In genomic region chr1:156750261-156750660, GRCm38 (mm10) we compare ENCODE assay signal across 22 mouse cellular contexts. TPM values are rescaled to one million over a fixed set of nuclear protein-coding genes. Genes with fewer than 3 reads are reported as not detected.
DNase-seq lines count a peak whose midpoint lies in the region; ATAC-seq lines count a peak whose summit lies in the region.
"Had no signal": no experiment of that assay in that cellular context is flagged by ENCODE, and none has a peak within 500 bp of the region (broad histone marks: within the 10 kb centered on the region; RNA-seq: fewer than 3 reads in every experiment).

No protein-coding gene starts in this region.

- H3K27ac ChIP-seq in heart, embryonic 12.5 days (ENCODE audit: poor library complexity, severe bottlenecking), result peak overlapping the region; percentile 15; the same call in 1 of the 2 replicates
- peak overlapping the region; percentile 72 for H3K27ac ChIP-seq in embryonic facial prominence, embryonic 10.5 days (replicated peaks)
- H3K27ac ChIP-seq in liver, embryonic 13.5 days, result peak overlapping the region; percentile 67
- H3K27ac ChIP-seq: embryonic facial prominence, embryonic 12.5 days; forebrain, embryonic 13.5 days; macrophage; neural tube, embryonic 12.5 days had no signal

- no peaks in the 10 kb centered on the region for H3K27me3 ChIP-seq in heart, embryonic 12.5 days (replicated peaks)
- no peaks in the 10 kb centered on the region; the same call in 1 of the 2 replicates for H3K27me3 ChIP-seq in embryonic facial prominence, embryonic 10.5 days (replicated peaks; ENCODE audit: low read depth, poor library complexity, severe bottlenecking)
- 0 out of 2 replicates have a peak, but pooled peaks cover 3% of the 10 kb centered on the region for H3K27me3 ChIP-seq in liver, embryonic 13.5 days
- H3K27me3 ChIP-seq: embryonic facial prominence, embryonic 12.5 days; forebrain, embryonic 13.5 days had no signal

- no peak overlapping the region for H3K9ac ChIP-seq in heart, embryonic 12.5 days
- peak overlapping the region; percentile 4; the same call in 1 of the 2 replicates for H3K9ac ChIP-seq in liver, embryonic 13.5 days
- H3K9ac ChIP-seq: embryonic facial prominence, embryonic 12.5 days; forebrain, embryonic 13.5 days; neural tube, embryonic 12.5 days had no signal

- 43% methylated on average over 4 of the region's 4 CpGs for WGBS in heart, embryonic 12.5 days
- WGBS in embryonic facial prominence, embryonic 10.5 days, result 41% methylated on average over 4 of the region's 4 CpGs
- WGBS in liver, embryonic 13.5 days (ENCODE audit: insufficient replicate concordance), result 50% methylated on average over 4 of the region's 4 CpGs

- DNase-seq in embryo, embryonic 10.5 days (ENCODE audit: low spot score), result peak; percentile 40
- no peak for DNase-seq in embryo, embryonic 9.5 days (ENCODE audit: extremely low spot score)
- no peak for DNase-seq in heart, postnatal 36 days
- no peak for DNase-seq in embryonic facial prominence, embryonic 10.5 days (ENCODE audit: low spot score)
- no peak for DNase-seq in liver, embryonic 13.5 days
- DNase-seq in T-cell, adult 2 months (ENCODE audit: low spot score), result no peak
- no peak for DNase-seq in left cerebral cortex, postnatal 25 days (ENCODE audit: low spot score in 2 of 2)
- DNase-seq: adrenal gland, postnatal 14 days; cerebellum, adult 8-10 months; cerebellum, postnatal 36 days; heart, postnatal 4 days; kidney, postnatal 25 days; retina, postnatal 1 day; right cerebral cortex, postnatal 25 days had no signal

- no peak overlapping the region for H3K4me3 ChIP-seq in heart, embryonic 12.5 days
- no peak overlapping the region for H3K4me3 ChIP-seq in embryonic facial prominence, embryonic 10.5 days
- no peak overlapping the region for H3K4me3 ChIP-seq in liver, embryonic 13.5 days (replicated peaks)
- H3K4me3 ChIP-seq: embryonic facial prominence, embryonic 12.5 days; forebrain, embryonic 13.5 days; neural tube, embryonic 12.5 days had no signal

- no peaks in the 10 kb centered on the region for H3K36me3 ChIP-seq in heart, embryonic 12.5 days
- H3K36me3 ChIP-seq in embryonic facial prominence, embryonic 10.5 days (replicated peaks), result no peaks in the 10 kb centered on the region
- H3K36me3 ChIP-seq in liver, embryonic 13.5 days, result no peaks in the 10 kb centered on the region
- H3K36me3 ChIP-seq: embryonic facial prominence, embryonic 12.5 days; neural tube, embryonic 12.5 days had no signal

- H3K9me3 ChIP-seq in heart, embryonic 12.5 days (replicated peaks), result no peaks in the 10 kb centered on the region
- no peaks in the 10 kb centered on the region for H3K9me3 ChIP-seq in embryonic facial prominence, embryonic 10.5 days
- no peaks in the 10 kb centered on the region for H3K9me3 ChIP-seq in liver, embryonic 13.5 days (replicated peaks)
- H3K9me3 ChIP-seq: embryonic facial prominence, embryonic 12.5 days; forebrain, embryonic 13.5 days; neural tube, embryonic 12.5 days had no signal

- intact Hi-C loops in heart, postnatal 36 days (cut with DNase I), result no loop called here
- intact Hi-C loops in left cerebral cortex, postnatal 25 days (cut with DNase I), result no loop called here

- ATAC-seq in heart, embryonic 12.5 days (ENCODE audit: insufficient number of reproducible peaks, low FRiP score), result peak; percentile 56
- ATAC-seq in liver, embryonic 13.5 days (ENCODE audit: low read depth), result peak; percentile 19
- ATAC-seq: forebrain, embryonic 13.5 days; intestine, postnatal 0 days; lung, postnatal 0 days had no signal

- H3K4me2 ChIP-seq in heart, embryonic 12.5 days, result no peak overlapping the region
- no peak overlapping the region for H3K4me2 ChIP-seq in liver, embryonic 13.5 days
- H3K4me2 ChIP-seq: embryonic facial prominence, embryonic 12.5 days; forebrain, embryonic 13.5 days; midbrain, embryonic 11.5 days; neural tube, embryonic 12.5 days had no signal

- peaks cover 20% of the 10 kb centered on the region for H3K4me1 ChIP-seq in heart, embryonic 12.5 days (replicated peaks)
- H3K4me1 ChIP-seq in embryonic facial prominence, embryonic 10.5 days, result peaks cover 64% of the 10 kb centered on the region
- H3K4me1 ChIP-seq in liver, embryonic 13.5 days (replicated peaks), result peaks cover 80% of the 10 kb centered on the region

RNA-seq across cellular contexts. Expression of gene Fam20b, which starts 31.4 kb away (rescaled TPM):
- polyA plus RNA-seq in heart, embryonic 12.5 days (2016; fragmentation: Nextera tagmentation; extraction: Ambion mirVana), result 30.2 and 32.4 TPM in 2 replicates
- total RNA-seq in heart, postnatal 36 days (2021), result 10 to 100 TPM; 55.4 to 56.6 TPM
- 17.8 and 18.0 TPM in 2 replicates for polyA plus RNA-seq in embryonic facial prominence, embryonic 10.5 days (2016; fragmentation: Nextera tagmentation; extraction: Ambion mirVana)
- 10.0 and 12.0 TPM in 2 replicates for polyA plus RNA-seq in liver, embryonic 13.5 days (2015; fragmentation: Nextera tagmentation; extraction: Ambion mirVana)
- total RNA-seq in left cerebral cortex, postnatal 25 days (2021), result 10 to 100 TPM; 68.3 to 73.2 TPM

Comparison
In these comparisons a context has a peak if more than half of its experiments do, and no peak if none do; other contexts are left out.
1. H3K27ac ChIP-seq: peak in every context shown above with its lines; median percentile 72 in embryonic facial prominence, embryonic 10.5 days; 67 in liver, embryonic 13.5 days; 15 in heart, embryonic 12.5 days.